Mouse (Mus musculus) 3134 (cell line): Measurements from ENCODE around the gene Themis.

Experiments
- DNase-seq: peaks from one replicate; pipeline ENCODE4 v3.0.0-alpha.2; 2011; ENCODE audit warnings: low spot score; ENCODE audit not compliant: insufficient read length; ENCODE audit errors: extremely low read depth

The Themis gene

DNA sequence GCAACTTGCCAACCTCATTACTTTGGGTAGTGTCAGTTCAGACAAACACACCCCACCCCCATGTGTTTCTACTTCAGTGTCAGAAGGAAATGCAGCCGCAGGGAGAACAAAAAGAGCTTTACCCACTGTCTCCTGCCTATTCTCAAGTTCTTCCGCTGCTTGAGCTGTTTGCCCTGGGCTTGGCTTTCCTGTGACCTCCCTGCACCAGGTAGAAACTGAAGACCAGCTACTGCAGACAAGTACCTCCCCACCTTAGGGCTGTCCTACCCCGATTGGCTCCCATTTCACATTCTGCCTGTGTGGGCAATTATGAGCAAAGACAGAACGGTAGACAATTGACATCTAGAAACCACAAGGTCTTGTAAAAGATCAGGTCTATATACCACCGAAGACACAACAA, at the start of gene Themis:
Gene Themis (plus strand): TSS at position 100 of the 400 bp plus-strand sequence.
- DNase-seq, result no peak

- no peak for DNase-seq
Measured at GRCm38 (mm10) chr10:28619415-28619814, 48.7 kb upstream of the Themis start.

DNA sequence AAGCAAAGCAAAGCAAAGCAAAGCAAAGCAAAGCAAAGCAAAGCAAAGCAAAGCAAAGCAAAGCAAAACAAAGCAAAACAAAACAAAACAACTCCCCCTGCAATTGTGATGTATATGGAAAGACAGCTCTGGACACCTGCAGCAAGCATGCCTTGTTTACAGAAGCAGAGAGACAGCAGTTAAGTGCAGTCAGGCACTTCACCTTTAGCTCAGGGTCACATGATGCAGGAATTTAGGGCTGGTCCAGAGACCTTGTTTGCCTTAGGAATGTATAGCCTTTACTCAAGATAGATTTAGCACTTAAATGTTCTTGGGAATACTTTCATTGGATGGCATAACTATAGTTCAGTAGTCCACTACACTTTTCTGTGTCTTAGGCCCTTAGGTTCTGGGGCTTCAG, 32.1 kb upstream of the Themis start:
- no peak for DNase-seq

DNA sequence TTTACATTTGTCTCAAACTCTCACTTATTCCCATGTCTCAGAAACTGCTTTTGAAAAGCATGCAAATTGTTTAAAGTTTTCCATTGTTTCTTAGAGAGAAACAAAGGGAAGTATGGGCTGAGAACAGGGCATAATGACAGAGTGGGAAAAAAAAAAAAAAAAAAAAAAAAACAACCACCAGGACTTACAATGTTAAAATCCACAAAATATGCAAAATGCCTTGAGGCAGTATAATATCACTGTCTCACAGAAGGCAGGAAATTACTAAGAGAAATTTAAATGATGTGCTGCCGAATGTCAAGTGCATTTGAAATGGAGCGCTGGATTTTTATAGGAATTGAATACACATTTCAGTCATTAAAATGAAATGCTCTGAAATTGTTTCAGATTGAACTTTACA, 26.3 kb upstream of the Themis start:
- DNase-seq, result no peak

DNA sequence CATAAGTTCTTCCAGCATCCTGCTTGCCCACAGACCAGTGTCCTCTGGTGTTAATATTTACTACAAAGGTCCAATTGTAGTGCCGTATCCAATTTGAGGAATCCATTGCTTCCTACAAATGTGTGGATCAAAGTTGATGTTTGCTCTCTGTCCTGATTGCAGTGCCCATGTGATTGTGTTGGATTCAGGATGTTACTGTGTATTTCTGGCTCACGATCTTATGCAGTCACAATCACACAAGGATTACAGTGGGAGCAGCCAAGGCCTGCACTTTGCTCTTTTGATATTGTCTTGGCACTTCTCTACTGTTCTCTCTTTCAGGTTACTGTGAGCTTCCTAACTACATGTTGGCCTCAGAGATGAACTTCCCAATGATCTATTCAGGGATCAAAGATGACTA, 20.3 kb upstream of the Themis start:
- DNase-seq, result no peak

- no peak for DNase-seq
Measured at GRCm38 (mm10) chr10:28649109-28649899, 18.9 kb upstream of the Themis start.

DNA sequence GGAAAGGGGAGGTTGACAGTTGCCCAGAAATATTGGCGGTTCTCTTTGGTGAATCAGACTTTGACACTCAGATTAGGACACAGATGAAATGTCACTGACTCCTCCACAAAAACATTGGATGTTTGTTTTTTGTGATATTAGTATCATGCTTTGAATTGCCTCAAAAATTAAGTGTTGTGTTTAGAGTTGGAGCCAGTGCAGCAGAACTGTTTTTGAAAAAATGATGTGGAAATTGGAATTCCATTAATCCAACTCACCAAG, 18.3 kb upstream of the Themis start:
- DNase-seq, result no peak

DNA sequence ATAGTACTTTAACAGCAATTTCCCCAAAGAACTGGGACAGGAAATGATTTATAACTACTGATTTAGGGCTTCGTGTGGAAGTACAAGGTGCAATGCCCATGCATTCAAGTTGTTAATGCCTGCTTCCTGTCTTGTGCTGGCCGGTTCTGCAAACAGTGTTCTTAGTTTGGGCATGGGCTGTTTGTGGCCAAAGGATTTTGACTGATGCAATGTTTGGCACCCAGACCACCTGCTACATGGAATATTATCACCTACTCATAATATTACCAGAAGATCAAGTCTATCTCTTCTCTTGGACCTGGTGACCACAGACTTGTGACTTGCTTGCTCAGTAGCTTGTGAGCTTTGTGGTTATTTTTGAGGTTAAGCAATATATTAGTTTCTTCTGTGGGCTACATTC, 16.2 kb upstream of the Themis start:
- DNase-seq, result no peak

GRCm38 (mm10) chr10:28654733-28655132, 13.4 kb upstream of the Themis start:
- DNase-seq, result no peak

- no peak for DNase-seq
Measured at GRCm38 (mm10) chr10:28665141-28665540, 3.0 kb upstream of the Themis start.

DNA sequence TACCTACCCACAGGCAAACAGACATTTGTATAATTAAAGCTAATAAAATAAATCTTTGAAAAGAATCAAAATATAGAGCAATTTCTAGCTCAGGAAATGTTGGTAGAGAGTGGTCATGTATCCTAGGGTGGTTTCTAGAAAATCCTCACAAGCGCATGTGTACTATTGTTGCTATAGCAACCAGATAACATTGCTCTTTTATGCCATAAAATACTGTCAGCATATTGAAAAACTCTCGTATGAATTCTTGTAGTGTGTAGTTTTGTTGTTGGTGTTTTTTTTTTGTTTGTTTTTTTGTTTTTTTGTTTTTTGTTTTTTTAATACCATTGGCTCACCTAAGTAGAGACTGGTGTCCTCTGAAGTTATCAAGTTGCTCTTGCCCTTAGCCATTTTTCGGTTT, 5.8 kb downstream of the Themis start:
- no peak for DNase-seq

DNA sequence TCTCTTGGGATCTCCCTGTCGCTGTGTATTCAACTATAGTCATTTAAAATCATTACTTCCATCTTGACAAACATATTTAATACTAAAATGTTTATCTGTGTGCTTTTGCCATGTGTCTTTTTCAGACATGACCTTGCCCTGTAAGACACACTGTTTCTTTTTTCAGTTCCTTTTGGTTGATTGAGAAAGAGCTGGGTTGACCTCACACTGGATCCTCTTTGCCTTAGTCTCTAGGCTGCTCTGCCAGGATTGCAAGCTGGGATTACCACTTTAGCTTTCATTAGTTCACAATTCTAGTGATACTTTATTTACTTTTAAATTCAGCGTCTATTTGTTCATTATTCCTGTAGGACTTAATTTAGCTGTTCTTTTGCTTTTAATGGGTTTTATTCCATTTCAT, 7.2 kb downstream of the Themis start:
- no peak for DNase-seq

GRCm38 (mm10) chr10:28694981-28695380, 26.8 kb downstream of the Themis start:
- DNase-seq, result no peak

- no peak for DNase-seq
Measured at GRCm38 (mm10) chr10:28696032-28696431, 27.9 kb downstream of the Themis start.

GRCm38 (mm10) chr10:28698175-28698574, 30.0 kb downstream of the Themis start:
- DNase-seq, result no peak

GRCm38 (mm10) chr10:28721828-28722227, 53.7 kb downstream of the Themis start:
- DNase-seq, result no peak

DNA sequence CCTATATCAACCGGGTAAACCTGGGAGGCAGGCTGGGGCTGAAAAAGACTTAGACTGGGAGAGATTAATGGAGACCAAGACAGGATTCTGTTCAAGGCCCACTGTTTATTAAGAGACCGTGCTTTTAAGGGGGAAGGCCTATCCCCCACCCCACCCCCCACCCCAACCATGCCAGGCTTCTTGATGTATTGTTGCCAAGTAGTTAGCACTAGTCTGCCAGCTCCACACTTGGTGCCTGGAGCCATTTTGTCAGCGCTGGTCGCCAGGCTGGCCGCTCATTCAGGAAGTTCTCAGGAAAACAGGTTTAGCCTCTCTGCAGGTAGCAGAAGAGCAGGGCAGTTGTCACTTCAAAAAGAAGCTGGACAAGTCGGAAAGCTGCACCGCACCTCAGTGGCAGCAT, 55.1 kb downstream of the Themis start:
- DNase-seq, result no peak

GRCm38 (mm10) chr10:28730122-28730521, 62.0 kb downstream of the Themis start:
- DNase-seq, result no peak

- DNase-seq, result no peak
Measured at GRCm38 (mm10) chr10:28737953-28738352, 69.8 kb downstream of the Themis start.

- no peak for DNase-seq
Measured at GRCm38 (mm10) chr10:28746426-28746825, 78.3 kb downstream of the Themis start.

- no peak for DNase-seq
Measured at GRCm38 (mm10) chr10:28753321-28753720, 85.2 kb downstream of the Themis start.

- DNase-seq, result no peak
Measured at GRCm38 (mm10) chr10:28754927-28755326, 86.8 kb downstream of the Themis start.

DNA sequence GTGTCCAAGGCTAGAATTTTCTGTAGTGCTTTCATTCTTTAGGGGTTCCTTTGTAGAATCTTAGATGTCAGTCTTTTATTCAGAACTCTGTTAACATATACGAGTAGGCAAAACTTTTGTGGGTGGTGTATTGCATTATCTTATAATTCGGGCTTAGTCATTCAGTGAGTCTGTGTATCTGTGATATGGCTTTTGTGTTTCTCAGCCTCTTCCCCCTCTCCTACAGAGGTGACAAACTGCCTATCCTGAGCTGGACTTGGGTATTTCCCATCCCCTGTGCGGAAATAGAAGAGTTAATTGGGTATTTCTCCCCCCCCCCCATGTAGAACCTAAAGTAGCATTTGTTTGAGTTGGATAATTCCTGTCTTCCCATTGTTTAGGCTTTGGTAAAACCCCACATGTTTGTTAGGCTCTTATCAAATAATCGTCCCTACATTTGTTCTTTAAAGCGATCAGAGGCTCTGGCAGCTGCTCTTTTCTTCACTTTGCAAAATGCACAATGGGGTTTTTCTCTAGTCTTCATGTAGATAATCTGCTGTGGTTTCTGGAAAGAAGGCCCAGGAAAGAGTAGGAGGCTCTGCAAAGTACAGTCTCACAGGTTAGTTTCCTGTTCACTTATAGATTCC, 108.7 kb downstream of the Themis start:
- no peak for DNase-seq
